Mouse (Mus musculus) frontal cortex, postnatal 10 days (tissue): Measurements from ENCODE around the gene Ank2.
A peak's percentile ranks its signal among the peaks of the same experiment; 100 is the strongest.
"Not testable (repeated sequence)": the region's sequence is repeated elsewhere in the genome, so short reads cannot be mapped to it uniquely, and the experiment has no call there.

Experiments
- DNase-seq, 2 experiments: peaks; one replicate each; pipeline ENCODE4 v3.0.0; 2022; ENCODE audit warnings: low spot score in 2 of 2, mixed read lengths in 1 of 2

The Ank2 gene

DNA sequence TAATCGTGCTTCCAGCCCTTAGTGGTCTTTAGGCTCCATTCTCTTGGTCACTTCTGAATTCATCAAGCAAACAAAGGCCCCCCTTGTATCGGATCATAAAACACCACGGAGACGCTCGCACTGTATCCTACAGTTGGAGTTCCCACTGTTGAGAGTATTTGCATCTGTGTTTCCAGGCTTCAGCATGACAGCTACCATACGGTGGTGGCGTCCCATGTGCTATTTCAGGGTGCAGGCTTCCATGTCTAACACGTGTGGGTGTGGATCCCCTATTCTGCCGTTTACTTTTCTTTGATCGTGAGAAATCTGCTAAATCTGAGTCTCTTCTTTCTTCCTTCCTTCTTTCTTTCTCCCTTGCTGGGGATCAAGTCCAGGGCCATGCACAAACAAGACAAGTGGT lies 14.0 kb downstream of the Ank2 start:
- DNase-seq: peak; percentile 25 to 43

DNA sequence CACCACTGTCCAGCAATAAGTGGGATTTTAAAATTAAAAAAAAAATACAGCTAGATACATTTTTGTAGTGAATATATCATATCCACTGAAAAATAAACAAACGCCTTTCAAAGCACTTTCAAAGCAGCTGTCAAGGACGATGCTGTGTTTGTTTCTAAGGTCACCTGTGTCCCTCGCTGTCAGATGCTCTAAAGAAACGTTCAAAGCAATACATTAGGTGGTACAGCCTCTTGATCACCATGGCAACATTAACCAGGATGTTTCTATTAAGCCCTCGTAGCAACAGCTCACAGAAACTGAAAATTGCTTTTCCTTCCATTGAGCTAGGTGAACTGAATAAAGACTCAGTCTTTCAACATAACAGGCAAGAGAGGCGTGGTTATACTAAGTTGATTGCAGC lies 17.5 kb downstream of the Ank2 start:
- DNase-seq: no peak

DNA sequence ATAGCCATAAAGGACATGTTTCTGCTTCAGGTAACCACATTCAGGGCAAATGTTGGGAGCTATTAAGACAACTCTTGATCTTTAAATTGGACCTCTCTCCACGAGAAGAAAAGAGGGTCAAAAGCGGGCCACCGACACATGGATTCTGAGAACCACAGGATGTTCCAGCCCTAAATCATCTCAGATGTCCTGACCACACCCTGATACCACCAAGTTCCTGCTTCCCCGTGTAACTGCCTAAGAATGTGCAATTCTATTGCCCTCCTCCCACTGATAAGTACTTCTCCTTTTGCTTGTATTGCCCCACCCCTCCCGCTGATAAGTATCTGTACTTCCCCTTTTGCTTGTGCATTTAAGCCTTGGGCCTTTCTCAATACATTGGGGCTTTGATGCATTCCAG lies 18.8 kb downstream of the Ank2 start:
- not testable (repeated sequence) for DNase-seq

DNA sequence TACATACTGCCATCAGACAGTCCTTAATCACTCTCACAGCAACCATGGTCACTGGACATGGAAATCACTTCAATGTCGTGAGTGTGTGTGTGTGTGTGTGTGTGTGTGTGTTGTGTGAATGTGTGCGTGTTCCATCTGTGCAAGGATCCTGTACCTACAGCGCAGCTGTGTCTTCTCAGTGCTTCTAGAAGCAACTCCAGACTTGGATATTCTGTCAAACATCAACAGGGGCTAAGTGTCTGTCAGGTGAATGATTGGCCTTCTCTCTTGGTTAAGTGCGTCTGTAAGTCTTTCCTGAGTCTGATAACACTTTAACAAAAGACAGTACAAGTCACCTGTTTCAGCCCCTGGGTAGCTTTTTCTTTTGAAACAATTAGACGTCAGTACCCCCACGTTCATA lies 25.0 kb downstream of the Ank2 start:
- DNase-seq: no peak

DNA sequence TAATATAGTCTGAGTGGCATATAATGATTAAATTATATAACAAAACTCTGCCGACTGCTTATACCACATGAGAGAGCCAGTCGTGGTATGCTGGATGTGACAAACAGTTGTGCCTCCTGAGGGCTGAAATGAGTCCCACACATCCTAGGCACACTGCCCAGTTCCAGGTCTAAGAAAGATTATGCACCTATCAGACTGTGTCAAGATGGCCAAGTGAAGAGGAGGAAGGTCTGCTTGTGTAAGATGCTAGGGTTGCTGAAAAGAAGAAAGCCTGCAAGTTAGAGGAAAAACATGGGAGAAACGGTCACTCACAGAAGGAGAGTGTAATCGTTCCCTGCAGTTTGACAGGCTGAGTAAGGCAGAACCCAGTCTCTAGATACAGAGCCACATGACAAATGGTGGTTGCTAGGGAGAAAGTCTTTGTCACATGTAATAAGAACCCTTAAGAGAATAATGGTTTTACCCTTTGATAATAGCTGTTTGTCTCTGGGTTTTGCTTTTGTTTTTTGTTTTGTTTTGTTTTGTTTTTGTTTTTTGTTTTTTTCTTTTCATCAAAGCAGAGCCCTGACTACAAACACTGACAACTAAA lies 29.9 kb downstream of the Ank2 start:
- no peak for DNase-seq

DNA sequence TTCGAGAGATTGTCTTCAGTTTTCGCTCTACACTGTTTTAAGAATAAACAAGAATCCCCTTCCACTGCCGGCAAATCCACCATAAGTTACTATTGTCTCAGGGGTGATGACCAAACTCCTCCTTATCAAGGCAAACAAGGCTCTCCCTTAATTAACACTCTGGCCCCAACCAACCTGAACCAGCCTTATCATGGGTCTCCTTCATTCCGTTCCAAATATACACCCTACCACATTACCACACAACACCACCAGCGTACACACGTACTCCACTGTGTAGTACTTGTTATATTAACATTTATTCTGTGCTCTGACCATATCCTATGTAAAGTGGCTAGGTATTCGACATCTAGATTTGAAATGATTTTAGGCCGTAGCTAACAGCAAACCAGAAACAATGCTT lies 30.6 kb downstream of the Ank2 start:
- no peak for DNase-seq

DNA sequence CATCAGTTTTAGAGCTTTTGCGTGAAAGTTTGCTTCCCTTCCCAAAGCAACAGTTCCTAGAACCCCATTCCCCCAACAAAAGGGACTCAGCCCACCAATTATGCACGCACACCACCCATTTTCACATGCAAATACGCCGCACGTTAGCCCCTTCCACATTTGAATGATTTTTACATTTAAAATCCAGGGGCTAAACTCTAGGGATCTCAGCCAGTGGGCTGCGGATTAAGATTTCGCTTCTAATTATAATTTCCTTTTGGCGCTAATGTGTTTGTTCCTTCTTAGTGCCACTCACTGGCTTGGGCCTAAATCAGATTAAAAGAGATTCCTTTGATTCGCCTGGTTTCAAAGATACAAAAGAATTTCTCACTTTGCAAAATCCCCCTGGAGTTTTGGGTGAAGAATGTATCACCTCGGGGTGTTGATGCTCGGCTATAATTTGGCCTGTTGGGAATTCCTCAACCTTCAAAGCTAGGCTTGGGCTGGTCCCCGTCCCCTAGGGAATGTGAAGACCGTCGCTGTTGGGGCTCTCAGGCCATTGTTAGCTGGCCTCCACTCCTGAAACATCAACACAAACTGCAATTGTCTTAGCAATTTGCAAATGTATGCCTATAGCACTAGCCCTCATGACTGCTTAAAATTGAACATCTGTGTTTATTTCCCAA lies 35.2 kb downstream of the Ank2 start:
- DNase-seq: no peak

DNA sequence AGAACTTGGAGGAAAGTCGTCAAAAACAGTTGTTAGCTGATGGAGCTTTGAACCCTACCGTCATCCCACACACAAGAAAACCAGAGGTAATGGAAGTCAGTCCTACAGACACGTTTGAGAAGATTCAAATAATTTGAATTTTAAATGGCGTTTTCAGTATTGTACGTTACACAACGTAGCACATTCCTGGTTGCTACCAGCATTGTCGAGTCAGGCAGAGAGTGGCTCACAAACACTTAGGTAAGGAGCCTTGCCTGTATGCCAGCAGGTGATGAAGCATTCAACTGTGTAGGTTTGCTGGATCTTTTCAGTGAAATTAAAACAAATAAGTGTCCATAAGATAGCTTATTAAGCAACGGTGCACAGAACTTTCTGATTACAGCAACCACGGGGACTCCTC lies 36.0 kb downstream of the Ank2 start:
- DNase-seq: no peak

DNA sequence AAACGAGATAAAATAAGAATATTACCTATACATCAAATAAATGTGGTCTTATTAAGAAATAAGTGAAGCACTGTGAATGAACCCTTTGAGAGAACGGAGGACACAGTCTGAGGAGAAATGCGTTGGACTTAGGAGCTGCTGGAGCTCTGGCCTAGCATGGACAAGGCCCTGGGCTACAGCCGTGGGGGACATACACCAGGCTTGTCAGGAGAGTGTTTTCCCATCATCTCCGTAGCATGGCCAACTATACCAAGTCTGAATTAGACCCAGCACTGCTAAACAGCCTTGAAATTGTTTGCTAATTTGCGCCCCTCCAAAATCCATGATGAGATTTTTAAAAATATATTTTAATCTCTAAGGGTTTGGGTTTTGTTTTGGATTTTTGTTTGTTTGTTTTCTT lies 36.7 kb downstream of the Ank2 start:
- no peak for DNase-seq

DNA sequence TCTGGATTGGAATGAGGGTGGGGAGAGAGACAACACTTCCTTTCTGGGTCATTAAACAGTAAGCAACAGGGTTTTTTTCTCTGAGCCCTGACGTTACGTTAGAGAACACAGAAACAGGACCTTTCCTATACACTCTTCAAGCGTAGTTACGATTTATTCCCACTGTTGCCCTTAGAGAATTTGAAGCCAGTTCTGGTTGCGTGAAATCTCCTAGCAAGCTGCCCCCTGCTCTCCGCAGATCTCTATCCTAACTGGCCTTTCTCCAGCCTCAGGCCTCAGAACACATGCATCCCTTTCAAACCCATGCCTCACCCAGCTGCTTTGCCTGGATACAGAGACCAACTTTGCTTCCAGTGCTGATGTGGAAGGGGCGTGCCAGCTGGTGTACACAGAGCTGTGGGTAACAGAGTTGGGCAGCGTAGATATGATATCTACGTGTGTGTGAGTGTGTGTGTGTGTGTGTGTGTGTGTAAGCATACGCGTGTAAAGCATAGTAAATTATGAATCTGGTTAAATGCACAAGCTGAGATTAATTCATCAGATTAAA lies 38.2 kb downstream of the Ank2 start:
- no peak for DNase-seq

DNA sequence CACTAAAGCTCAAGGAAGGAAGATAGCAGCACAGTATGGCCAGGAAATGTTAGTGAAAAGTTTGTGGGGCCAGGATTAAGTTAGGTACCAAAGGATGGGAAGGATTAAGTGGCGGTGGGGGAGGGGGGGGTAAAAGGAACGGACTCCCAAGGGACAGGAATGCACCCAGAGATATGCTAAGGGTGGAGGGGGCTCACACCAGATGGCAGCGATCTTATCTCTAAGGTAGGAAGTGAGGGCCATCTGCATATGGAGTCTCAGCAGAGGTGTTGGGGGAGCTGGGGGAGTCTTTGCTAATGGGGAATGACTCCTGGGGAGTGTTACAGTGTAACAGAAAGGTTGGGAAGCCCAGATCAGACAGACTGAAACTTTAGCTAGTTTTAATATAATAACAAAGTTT lies 39.3 kb downstream of the Ank2 start:
- DNase-seq: no peak

DNA sequence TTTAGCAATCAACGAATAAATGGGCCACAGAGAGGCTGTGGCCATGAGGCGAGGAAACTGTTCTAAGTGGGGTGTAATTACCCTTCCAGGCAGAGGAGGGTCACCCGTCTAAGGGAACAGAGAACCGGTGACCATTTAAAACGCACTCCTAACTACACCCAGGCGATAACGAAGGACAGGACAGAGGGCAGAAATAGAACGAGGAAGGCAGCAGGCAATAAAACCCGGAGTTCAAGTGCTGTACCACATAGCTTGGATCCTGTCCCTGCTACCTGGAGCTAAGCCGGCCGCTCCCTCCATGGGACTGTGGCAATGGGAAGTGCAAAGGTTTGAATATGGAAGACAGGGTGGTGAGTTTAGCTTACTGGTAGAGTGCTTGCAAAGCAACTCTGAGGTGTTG lies 40.2 kb downstream of the Ank2 start:
- DNase-seq: no peak

DNA sequence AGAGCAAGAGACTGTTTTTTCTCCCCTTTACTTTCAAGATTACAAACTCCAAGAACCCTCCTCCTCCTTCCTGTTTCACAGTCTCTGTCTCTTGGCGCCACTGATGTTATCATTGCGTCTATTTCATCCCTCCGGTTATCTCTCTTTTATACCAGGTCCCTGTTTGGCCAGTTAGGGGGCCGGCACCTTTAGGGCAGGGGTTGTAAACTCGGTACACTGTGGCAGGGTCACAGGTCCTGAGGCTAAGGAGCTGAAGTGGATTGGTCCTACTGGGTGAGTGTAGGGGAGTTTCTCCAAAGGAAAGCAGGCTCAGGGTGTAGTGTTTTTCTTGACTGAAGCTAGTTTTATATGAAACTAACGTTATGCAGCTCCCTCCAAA lies 40.7 kb downstream of the Ank2 start:
- no peak for DNase-seq

DNA sequence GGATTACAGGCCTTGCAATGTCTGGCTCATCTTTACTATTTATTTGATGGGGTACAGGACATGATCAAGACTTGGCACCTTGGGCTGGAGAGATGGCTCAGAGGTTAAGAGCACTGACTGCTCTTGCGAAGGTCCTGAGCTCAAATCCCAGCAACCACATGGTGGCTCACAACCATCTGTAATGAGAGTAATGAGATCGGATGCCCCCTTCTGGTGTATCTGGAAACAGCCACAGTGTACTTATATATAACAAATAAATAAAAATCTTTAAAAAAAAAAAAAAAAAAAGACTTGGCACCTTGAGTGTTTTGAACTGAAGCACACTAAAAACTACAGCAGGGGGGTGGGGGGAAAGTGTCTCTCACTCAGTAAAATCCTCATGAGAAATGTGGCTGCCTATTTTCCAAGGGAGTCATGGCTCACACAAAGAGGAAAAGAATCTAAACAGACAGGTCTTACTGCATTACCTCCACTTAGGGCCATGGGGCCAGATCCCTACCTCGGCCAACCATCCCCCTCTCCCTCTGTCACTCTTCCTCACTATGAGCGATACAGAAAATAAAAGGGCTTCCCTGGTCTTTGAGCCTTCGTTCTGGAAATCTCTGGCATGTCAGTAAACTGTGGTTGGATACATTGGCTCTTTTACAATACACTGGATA lies 41.3 kb downstream of the Ank2 start:
- DNase-seq: no peak

DNA sequence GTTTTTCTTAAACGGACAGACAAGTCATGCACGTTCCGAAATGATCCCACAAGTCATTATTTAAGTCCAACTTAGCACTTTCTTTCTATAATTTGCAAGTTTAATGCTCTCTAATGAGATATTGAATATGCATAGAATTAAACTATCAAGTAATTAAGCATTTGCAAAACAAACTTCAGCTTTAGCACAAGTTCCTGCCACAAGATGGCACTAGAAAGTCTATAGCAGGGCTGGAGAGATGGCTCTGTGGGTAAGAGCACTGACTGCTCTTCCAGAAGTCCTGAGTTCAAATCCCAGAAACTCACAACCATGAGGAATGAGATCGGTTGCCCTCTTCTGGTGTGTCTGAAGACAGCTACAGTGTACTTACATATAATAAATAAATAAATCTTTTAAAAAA lies 45.4 kb downstream of the Ank2 start:
- no peak for DNase-seq

DNA sequence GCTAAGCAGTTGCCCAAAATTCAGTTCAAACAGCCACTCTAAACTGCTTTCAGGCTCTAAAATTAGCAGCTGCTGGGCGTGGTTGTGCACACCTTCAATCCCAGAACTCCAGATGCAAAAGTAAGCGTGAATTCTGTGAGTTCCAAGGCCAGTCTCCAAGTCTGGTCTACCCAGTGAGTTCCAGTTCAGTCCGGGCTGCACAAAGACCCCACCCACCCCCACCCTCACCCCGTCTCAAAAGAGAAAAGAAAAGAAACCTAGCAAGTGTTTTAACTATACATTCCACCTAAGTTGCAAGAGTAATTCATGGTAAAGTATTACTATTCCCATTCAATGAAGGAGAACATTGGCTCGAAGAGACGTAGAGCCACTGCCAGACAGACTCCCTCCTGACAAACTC lies 45.9 kb downstream of the Ank2 start:
- DNase-seq: no peak

DNA sequence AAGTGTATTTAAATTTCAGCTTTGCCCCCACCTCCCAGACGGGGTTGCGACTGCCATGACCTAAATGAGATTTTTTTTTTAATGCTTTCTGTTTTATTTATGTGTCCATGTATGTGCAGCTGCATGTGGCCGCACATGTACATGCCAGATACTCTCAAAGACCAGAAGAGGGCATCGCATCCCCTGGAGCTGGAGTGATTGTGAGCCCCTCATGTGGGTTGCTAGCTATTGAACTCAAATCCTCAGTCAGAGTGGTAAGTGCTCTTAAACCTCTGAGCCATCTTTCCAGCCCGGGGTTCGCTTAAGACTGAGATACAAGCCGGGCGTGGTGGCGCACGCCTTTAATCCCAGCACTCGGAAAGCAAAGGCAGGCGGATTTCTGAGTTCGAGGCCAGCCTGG lies 46.9 kb downstream of the Ank2 start:
- DNase-seq: no peak

DNA sequence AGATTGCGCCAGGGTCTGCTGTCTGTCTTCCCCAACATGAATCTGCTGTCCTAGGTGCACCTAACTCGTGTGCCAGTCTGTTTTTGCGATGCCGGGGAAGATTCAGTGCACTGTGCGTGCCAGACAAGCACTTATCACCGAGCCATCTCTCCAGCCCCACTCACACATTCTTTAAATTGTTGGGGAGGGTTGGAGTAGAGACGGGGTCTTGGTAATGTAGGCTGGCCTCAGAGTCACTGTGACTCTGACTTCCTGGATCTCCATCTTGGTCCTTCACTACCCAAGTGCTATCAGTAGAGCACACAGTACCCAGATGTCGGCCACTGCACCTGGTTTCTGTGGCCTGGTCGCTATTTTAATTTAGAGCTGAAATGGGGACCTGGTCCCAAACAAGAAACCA lies 47.4 kb downstream of the Ank2 start:
- no peak for DNase-seq

DNA sequence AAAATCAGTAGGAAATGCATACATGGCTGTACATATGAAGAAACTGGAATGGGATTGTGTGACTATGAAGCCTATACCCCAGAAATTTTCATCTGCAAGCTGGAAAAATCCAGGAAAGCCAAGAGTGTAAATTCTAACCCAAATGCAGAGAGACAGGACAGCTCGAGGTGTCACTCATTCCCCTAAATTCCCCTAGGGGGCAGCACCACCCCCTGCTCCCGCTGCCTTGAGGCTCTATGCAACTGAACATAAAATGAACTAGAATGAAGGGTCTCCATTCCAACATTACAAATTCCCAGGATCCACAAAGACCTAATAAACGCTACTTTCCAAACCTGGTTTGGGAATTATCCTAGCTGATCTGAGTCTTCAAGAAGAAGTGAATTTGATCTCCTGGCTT lies 48.1 kb downstream of the Ank2 start:
- peak in 1 of 2 experiments; percentile 24 for DNase-seq

DNA sequence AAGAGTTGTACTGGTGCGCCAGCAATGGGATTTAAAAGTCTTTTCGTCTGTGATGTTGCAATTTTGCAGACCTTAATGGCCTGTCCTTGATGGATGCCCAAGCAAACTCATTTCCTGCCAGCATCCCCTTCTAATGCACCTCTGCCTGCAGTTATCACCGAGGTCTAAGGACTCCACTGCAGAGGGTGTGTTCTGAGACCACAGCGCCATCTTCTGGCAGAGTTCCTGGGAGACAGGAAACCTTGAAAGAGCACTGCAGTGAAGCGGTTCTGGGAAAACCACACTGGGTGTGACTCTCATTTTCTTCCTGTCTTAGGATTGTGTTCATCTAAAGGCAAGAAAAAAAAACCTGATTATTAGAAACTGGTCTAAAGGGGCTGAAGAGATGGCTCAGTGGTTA lies 53.0 kb downstream of the Ank2 start:
- DNase-seq: peak in 1 of 2 experiments; percentile 56

DNA sequence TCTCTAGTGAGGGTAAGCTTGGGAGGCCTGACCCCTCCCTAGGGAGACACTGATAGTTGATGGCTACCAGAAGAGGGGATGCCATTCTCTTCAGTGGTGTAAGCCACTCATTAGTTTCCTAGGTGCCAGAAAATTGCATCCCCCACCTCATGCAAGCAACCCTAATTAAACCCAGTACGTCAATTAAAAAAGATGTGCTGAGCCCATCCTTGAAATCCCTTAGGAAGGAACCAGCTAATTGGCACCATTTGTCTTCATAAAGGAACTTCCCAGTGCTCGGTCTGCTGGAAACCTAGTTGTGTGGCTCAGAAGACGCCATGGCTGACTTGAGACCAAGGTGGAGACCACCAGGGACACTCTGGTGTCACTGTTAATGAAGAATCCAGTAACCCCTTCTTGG lies 65.9 kb downstream of the Ank2 start:
- no peak for DNase-seq

DNA sequence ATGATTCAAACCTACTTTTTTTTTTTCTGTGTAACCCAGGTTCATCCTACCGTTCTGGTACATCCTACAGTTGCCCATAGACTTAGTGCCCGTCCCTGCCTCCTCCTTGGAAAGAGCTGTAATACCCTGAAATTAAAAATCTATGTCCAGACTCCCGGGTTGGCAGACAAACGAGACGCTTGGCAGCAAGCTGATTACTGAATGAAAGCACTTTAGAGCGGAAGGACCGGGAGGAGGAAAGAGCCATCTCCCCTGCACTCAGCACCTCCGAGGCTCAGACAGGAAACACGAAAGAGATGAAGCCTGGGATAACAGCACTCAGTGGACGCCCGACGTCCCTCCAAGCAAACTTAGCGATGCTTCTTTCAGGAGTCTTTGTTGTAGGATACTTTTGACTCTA lies 69.3 kb downstream of the Ank2 start:
- no peak for DNase-seq

DNA sequence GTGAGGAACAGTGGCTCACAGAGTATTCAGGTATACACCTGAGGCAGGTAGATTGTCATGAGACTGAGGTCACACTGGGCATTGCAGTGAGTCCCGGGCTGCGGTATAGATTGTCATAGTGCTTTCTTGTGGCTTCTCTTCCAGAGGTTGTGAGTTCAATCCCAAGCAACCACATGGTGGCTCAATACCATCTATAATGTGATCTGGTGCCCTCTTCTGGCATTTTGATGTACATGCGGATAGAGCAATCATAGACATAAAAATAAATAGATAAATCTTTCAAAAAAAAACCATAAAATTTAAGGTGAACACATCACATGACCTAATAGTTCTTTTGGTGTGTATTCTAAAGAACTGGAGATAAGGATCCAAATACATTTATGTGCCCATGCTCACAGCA lies 70.6 kb downstream of the Ank2 start:
- DNase-seq: no peak
